Mouse (Mus musculus) forebrain, embryonic 16.5 days (tissue): ENCODE data around the gene Zfp992. TPM values are rescaled to one million over a fixed set of nuclear protein-coding genes. Genes with fewer than 3 reads are reported as not detected.
"Not testable (repeated sequence)": the region's sequence is repeated elsewhere in the genome, so short reads cannot be mapped to it uniquely, and the experiment has no call there.

Experiments
- ATAC-seq: fragments of 200-750 bp; cut with Nextera tagmentation; 2 replicates; pipeline ENCODE4 v1.8.0; 2017; ENCODE audit warnings: mild to moderate bottlenecking, moderate library complexity
- H3K27ac ChIP-seq: fragments of 300-500 bp; sonication (generic); 2 replicates; pipeline ENCODE4 v1.5.1; 2014; ENCODE audit warnings: low read length, control low read depth
- H3K27me3 ChIP-seq: fragments of 300-500 bp; sonication (generic); replicated peaks from 2 replicates; pipeline ENCODE4 v1.6.1; 2014; ENCODE audit warnings: low read length; ENCODE audit not compliant: control insufficient read depth, insufficient read depth
- H3K36me3 ChIP-seq: fragments of 300-500 bp; sonication (generic); 2 replicates; pipeline ENCODE4 v1.6.1; 2014; ENCODE audit not compliant: control insufficient read depth, insufficient read depth
- H3K4me1 ChIP-seq: fragments of 300-500 bp; sonication (generic); replicated peaks from 2 replicates; pipeline ENCODE4 v1.6.1; 2014; ENCODE audit warnings: low read length; ENCODE audit not compliant: control insufficient read depth, insufficient read depth
- H3K4me2 ChIP-seq: fragments of 300-500 bp; sonication (generic); 2 replicates; pipeline ENCODE4 v1.6.1; 2014; ENCODE audit warnings: mild to moderate bottlenecking, low read length, control low read depth
- H3K4me3 ChIP-seq: fragments of 300-500 bp; sonication (generic); replicated peaks from 2 replicates; pipeline ENCODE4 v1.5.1; 2014; ENCODE audit warnings: mild to moderate bottlenecking, low read length, control low read depth
- H3K9ac ChIP-seq: fragments of 300-500 bp; sonication (generic); replicated peaks from 2 replicates; pipeline ENCODE4 v1.6.1; 2014; ENCODE audit warnings: low read depth, low read length, control low read depth
- H3K9me3 ChIP-seq: fragments of 300-500 bp; sonication (generic); 2 replicates; pipeline ENCODE4 v1.6.1; 2016; ENCODE audit warnings: low read length; ENCODE audit not compliant: control insufficient read depth
- WGBS: fragments of 180-500 bp; shearing (Covaris S2); extraction: QIAGEN DNeasy Blood & Tissue Kit; methylation state at CpG from one replicate; pipeline ENCODE4 v1.1.7; 2014; 5-methylcytosine and 5-hydroxymethylcytosine counted together
- polyA plus RNA-seq: library from polyadenylated mRNA; unstranded; fragments of >200 nt; fragmentation: Nextera tagmentation; extraction: Ambion mirVana; gene quantifications from 2 replicates; pipeline ENCODE4 v1.2.1, GENCODE M21; 2015

The Zfp992 gene
- polyA plus RNA-seq, 1 experiment from 2014 or later, result 1.8 TPM

- Histone ChIP-seq H3K4me2 (no peak overlapping the region), H3K27me3 (no peaks in the 10 kb centered on the region), H3K4me3 (no peak overlapping the region), H3K4me1 (no peaks in the 10 kb centered on the region), H3K9me3 (peaks cover 52% of the 10 kb centered on the region), H3K9ac (no peak overlapping the region), H3K36me3 (no peaks in the 10 kb centered on the region), H3K27ac (no peak overlapping the region)
- 72% methylated on average over 4 of the region's 4 CpGs for WGBS
- ATAC-seq, result no peak
Measured at GRCm38 (mm10) chr4:146494980-146495379, 46.2 kb downstream of the Zfp992 start.

GRCm38 (mm10) chr4:146497695-146498275, 49.0 kb downstream of the Zfp992 start:
- WGBS, result 81% methylated on average over 9 of the region's 9 CpGs
- ATAC-seq, H3K4me1 ChIP-seq, H3K27me3 ChIP-seq, H3K27ac ChIP-seq, H3K36me3 ChIP-seq, H3K4me3 ChIP-seq, H3K9ac ChIP-seq, H3K4me2 ChIP-seq: not testable (repeated sequence)
- H3K9me3 ChIP-seq, result peaks cover 40% of the 10 kb centered on the region

GRCm38 (mm10) chr4:146501727-146502126, 52.9 kb downstream of the Zfp992 start, which contains the start of gene Zfp981:
Gene Zfp981 (plus strand): TSS chr4:146502027.
- H3K9me3 ChIP-seq, result peaks cover 20% of the 10 kb centered on the region
- WGBS, result 87% methylated on average over 4 of the region's 4 CpGs
- H3K4me2 ChIP-seq, H3K9ac ChIP-seq, H3K27me3 ChIP-seq, H3K36me3 ChIP-seq, H3K4me3 ChIP-seq, H3K27ac ChIP-seq, H3K4me1 ChIP-seq, ATAC-seq: not testable (repeated sequence)

GRCm38 (mm10) chr4:146509029-146509428, 60.2 kb downstream of the Zfp992 start:
- not testable (repeated sequence) for H3K27me3 ChIP-seq, H3K36me3 ChIP-seq, H3K9me3 ChIP-seq, H3K9ac ChIP-seq, H3K27ac ChIP-seq, H3K4me1 ChIP-seq, ATAC-seq, H3K4me2 ChIP-seq, H3K4me3 ChIP-seq
- WGBS, result 95% methylated on average over 15 of the region's 24 CpGs

GRCm38 (mm10) chr4:146511871-146512270, 63.0 kb downstream of the Zfp992 start:
- not testable (repeated sequence) for H3K4me2 ChIP-seq, ATAC-seq, H3K4me3 ChIP-seq, H3K27me3 ChIP-seq, H3K9ac ChIP-seq, H3K4me1 ChIP-seq, H3K36me3 ChIP-seq, H3K27ac ChIP-seq
- peaks cover 22% of the 10 kb centered on the region for H3K9me3 ChIP-seq

GRCm38 (mm10) chr4:146516474-146516873, 67.7 kb downstream of the Zfp992 start:
- Histone ChIP-seq H3K9me3 (peaks cover 47% of the 10 kb centered on the region), H3K36me3 (no peaks in the 10 kb centered on the region), H3K4me3 (no peak overlapping the region), H3K4me2 (no peak overlapping the region), H3K9ac (no peak overlapping the region), H3K27ac (no peak overlapping the region), H3K4me1 (no peaks in the 10 kb centered on the region), H3K27me3 (no peaks in the 10 kb centered on the region)
- no peak for ATAC-seq
- WGBS, result 51% methylated on average over 1 of the region's 1 CpGs

- not testable (repeated sequence) for H3K4me3 ChIP-seq, ATAC-seq, H3K4me2 ChIP-seq, H3K27me3 ChIP-seq, H3K36me3 ChIP-seq, H3K9ac ChIP-seq, H3K27ac ChIP-seq, H3K4me1 ChIP-seq
- peaks cover 53% of the 10 kb centered on the region for H3K9me3 ChIP-seq
- WGBS, result 59% methylated on average over 2 of the region's 2 CpGs
Measured at GRCm38 (mm10) chr4:146517150-146517549, 68.3 kb downstream of the Zfp992 start.

Other genes starting within 250 kb of the Zfp992 start
- gene Zfp981, start 53.0 kb downstream of the Zfp992 start, polyA plus RNA-seq, result 0.14 TPM in 1 of 2 replicates, not detected in the other
- 2.8 and 3.1 TPM in 2 replicates for gene Zfp993, start 161.9 kb downstream of the Zfp992 start, polyA plus RNA-seq